Mouse (Mus musculus): ENCODE results near the gene Cabp7.

DNA sequence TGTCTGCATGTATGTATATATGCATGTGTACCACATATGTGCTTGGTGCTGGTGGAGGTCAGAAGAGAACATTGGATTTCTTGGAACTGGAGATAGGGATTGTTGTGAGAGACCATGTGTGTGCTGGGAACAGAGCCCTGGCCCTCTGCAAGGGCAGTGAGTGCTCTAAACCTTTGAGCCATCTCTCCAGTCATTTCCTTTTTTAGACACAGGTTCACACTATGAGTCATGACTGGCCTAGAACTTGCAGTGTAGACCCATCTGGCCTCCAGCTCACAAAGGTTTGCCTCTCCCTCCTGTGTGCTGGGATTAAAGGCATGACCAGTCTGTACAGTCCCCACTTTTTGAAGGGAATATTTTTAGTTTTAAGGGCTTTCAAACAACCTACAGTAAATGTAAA lies 33.8 kb downstream of the Cabp7 start:
- TF ChIP-seq TAL1 (IDR thresholded peaks at IDR 0.05; ENCODE audit: low read length) (no peak), GATA1 (IDR thresholded peaks at IDR 0.05; ENCODE audit: low read length) (no peak)
